13 mouse cellular contexts compared by ENCODE assay signal in genomic region chr15:62802770-62803169, GRCm38 (mm10).
DNase-seq lines count a peak whose midpoint lies in the region; ATAC-seq lines count a peak whose summit lies in the region.
"Had no signal": no experiment of that assay in that cellular context is flagged by ENCODE, and none has a peak within 500 bp of the region (broad histone marks: within the 10 kb centered on the region; RNA-seq: fewer than 3 reads in every experiment).

No protein-coding gene starts in this region.

- no peaks in the 10 kb centered on the region for H3K27me3 ChIP-seq in intestine, embryonic 15.5 days (replicated peaks)
- no peaks in the 10 kb centered on the region for H3K27me3 ChIP-seq in intestine, embryonic 16.5 days (replicated peaks; ENCODE audit: control insufficient read depth, insufficient read depth, low read length)
- H3K27me3 ChIP-seq: hindbrain, embryonic 13.5 days; megakaryocyte, embryonic 14.5 days; neural tube, embryonic 13.5 days had no signal

- H3K9me3 ChIP-seq in intestine, embryonic 15.5 days: no peaks in the 10 kb centered on the region
- H3K9me3 ChIP-seq in intestine, embryonic 16.5 days (ENCODE audit: control insufficient read depth, low read length): no peaks in the 10 kb centered on the region
- H3K9me3 ChIP-seq: hindbrain, embryonic 13.5 days; megakaryocyte, embryonic 14.5 days; neural tube, embryonic 13.5 days had no signal

- no peaks in the 10 kb centered on the region for H3K36me3 ChIP-seq in intestine, embryonic 15.5 days
- no peaks in the 10 kb centered on the region for H3K36me3 ChIP-seq in intestine, embryonic 16.5 days (ENCODE audit: control insufficient read depth, insufficient read depth, low read length)
- H3K36me3 ChIP-seq: hindbrain, embryonic 13.5 days; neural tube, embryonic 13.5 days had no signal

- no peak overlapping the region for H3K4me2 ChIP-seq in intestine, embryonic 15.5 days (replicated peaks)
- H3K4me2 ChIP-seq in intestine, embryonic 16.5 days (ENCODE audit: low read depth, low read length): no peak overlapping the region
- H3K4me2 ChIP-seq: hindbrain, embryonic 13.5 days; neural tube, embryonic 13.5 days had no signal

- 0 out of 2 replicates have a peak, but pooled peaks have one; percentile 47 for ATAC-seq in intestine, embryonic 15.5 days
- ATAC-seq in intestine, embryonic 16.5 days: no peak

- H3K4me3 ChIP-seq in intestine, embryonic 15.5 days (replicated peaks): no peak overlapping the region
- H3K4me3 ChIP-seq in intestine, embryonic 16.5 days (ENCODE audit: low read length): no peak overlapping the region
- H3K4me3 ChIP-seq: hindbrain, embryonic 13.5 days; megakaryocyte, embryonic 14.5 days; neural tube, embryonic 13.5 days had no signal

- peak; percentile 13 for DNase-seq in urinary bladder, postnatal 14 days (ENCODE audit: low spot score)
- DNase-seq in urinary bladder, postnatal 4 days (ENCODE audit: low spot score in 2 of 2): no peak
- DNase-seq in induced T-regulatory cell, adult 2 months (ENCODE audit: low read depth): peak; percentile 61
- DNase-seq in spleen, adult 12 weeks (ENCODE audit: low spot score): no peak
- DNase-seq in frontal cortex, postnatal 25 days (ENCODE audit: low spot score in 2 of 2): no peak
- DNase-seq: gastrocnemius, postnatal 14 days; right cerebral cortex, postnatal 4 days; thymus, adult 2 months had no signal

- no peak overlapping the region for H3K27ac ChIP-seq in intestine, embryonic 15.5 days
- no peak overlapping the region for H3K27ac ChIP-seq in intestine, embryonic 16.5 days (ENCODE audit: low read length)
- H3K27ac ChIP-seq: hindbrain, embryonic 13.5 days; neural tube, embryonic 13.5 days had no signal

- H3K9ac ChIP-seq in intestine, embryonic 15.5 days: no peak overlapping the region
- no peak overlapping the region for H3K9ac ChIP-seq in intestine, embryonic 16.5 days (ENCODE audit: low read depth, low read length)
- H3K9ac ChIP-seq: hindbrain, embryonic 13.5 days; neural tube, embryonic 13.5 days had no signal

- no peaks in the 10 kb centered on the region for H3K4me1 ChIP-seq in intestine, embryonic 15.5 days (replicated peaks)
- no peaks in the 10 kb centered on the region for H3K4me1 ChIP-seq in intestine, embryonic 16.5 days (ENCODE audit: control insufficient read depth, insufficient read depth, low read length)
- H3K4me1 ChIP-seq: hindbrain, embryonic 13.5 days; neural tube, embryonic 13.5 days had no signal

Comparison
In these comparisons a context has a peak if more than half of its experiments do, and no peak if none do; other contexts are left out.
1. DNase-seq: peak in urinary bladder, postnatal 14 days (single experiment) and induced T-regulatory cell, adult 2 months (single experiment); none in urinary bladder, postnatal 4 days (0 of 2), spleen, adult 12 weeks (single experiment) and frontal cortex, postnatal 25 days (0 of 2).